Mouse (Mus musculus): Measurements from ENCODE around the gene Rbm25. TPM values are rescaled to one million over a fixed set of nuclear protein-coding genes. Genes with fewer than 3 reads are reported as not detected.
A peak's percentile ranks its signal among the peaks of the same experiment; 100 is the strongest.
"Not testable (repeated sequence)": the region's sequence is repeated elsewhere in the genome, so short reads cannot be mapped to it uniquely, and the experiment has no call there.

Rbm25 gene
- polyA plus RNA-seq (2014; fragmentation: Nextera tagmentation; extraction: Ambion mirVana) = 279 and 308 TPM in 2 replicates

DNA sequence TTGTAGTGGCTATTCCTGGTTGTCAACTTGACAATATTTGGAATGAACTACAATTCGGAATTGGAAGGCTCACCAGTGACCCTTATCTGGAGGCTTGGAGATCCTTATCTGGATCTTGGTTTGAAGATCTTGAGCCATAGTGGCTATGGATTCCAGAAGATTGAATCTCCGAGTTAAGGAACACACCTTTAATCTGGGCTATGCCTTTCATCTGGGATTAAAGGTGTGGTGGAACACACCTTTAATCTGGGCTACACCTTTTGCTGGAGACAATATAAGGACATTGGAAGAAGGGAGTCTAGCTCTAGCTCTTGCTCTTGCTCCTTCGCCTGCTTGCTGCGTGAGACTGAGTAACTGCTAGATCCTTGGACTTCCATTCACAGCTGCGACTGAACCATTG lies at the start of gene Rbm25:
TSS of gene Rbm25 (plus strand) at position 301 of the 400 bp plus-strand sequence.
- no CpG with 5 or more reads among the region's 5 CpGs for WGBS
- Histone ChIP-seq H3K4me3 (ENCODE audit: low read depth, low read length) (peak within 1 kb of the TSS; percentile 97), H3K4me2 (ENCODE audit: low read depth, severe bottlenecking) (peak within 1 kb of the TSS; percentile 60), H3K27ac (replicated peaks; ENCODE audit: low read depth, low read length) (peak within 1 kb of the TSS; percentile 95), H3K9ac (ENCODE audit: low read length) (peak within 1 kb of the TSS; percentile 99)
- DNase-seq (ENCODE audit: low spot score); H3K4me1 ChIP-seq (ENCODE audit: control insufficient read depth, insufficient read depth, low read length); H3K9me3 ChIP-seq (ENCODE audit: control insufficient read depth, low read length); H3K27me3 ChIP-seq (ENCODE audit: control insufficient read depth, insufficient read depth, low read length); ATAC-seq (ENCODE audit: insufficient number of reproducible peaks, low FRiP score, low TSS enrichment, low read depth); H3K36me3 ChIP-seq (ENCODE audit: control insufficient read depth, insufficient read depth, low read length): not testable (repeated sequence)

DNA sequence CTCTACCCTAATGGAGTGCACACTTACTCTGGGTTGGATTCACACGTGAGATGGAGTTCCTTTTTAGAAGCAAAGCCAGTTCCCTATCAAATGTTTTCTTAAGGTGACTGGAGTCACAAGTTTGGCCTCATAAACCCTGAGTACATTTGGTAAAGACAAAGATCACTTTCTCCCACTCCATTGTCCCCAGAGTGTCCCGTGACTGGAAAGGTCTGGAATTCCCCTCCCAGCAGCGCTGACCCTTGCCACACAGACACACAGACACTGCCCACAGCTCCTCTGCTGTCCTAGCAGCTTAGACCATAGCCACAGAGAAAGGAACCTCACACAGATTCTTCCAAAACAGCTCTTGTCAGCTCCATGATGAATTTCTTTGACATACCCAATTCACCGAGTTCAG lies 48.9 kb upstream of the Rbm25 start:
- Histone ChIP-seq H3K27me3 (ENCODE audit: control insufficient read depth, insufficient read depth, low read length) (no peaks in the 10 kb centered on the region), H3K4me2 (ENCODE audit: low read depth, severe bottlenecking) (no peak overlapping the region), H3K36me3 (ENCODE audit: control insufficient read depth, insufficient read depth, low read length) (no peaks in the 10 kb centered on the region; the same call in 1 of the 2 replicates), H3K4me3 (ENCODE audit: low read depth, low read length) (no peak overlapping the region), H3K27ac (replicated peaks; ENCODE audit: low read depth, low read length) (no peak overlapping the region), H3K9me3 (ENCODE audit: control insufficient read depth, low read length) (no peaks in the 10 kb centered on the region), H3K4me1 (ENCODE audit: control insufficient read depth, insufficient read depth, low read length) (no peaks in the 10 kb centered on the region), H3K9ac (ENCODE audit: low read length) (no peak overlapping the region)
- ATAC-seq (ENCODE audit: insufficient number of reproducible peaks, low FRiP score, low TSS enrichment, low read depth) (no peak), DNase-seq (ENCODE audit: low spot score) (no peak)
- WGBS = 79% methylated on average over 4 of the region's 4 CpGs

DNA sequence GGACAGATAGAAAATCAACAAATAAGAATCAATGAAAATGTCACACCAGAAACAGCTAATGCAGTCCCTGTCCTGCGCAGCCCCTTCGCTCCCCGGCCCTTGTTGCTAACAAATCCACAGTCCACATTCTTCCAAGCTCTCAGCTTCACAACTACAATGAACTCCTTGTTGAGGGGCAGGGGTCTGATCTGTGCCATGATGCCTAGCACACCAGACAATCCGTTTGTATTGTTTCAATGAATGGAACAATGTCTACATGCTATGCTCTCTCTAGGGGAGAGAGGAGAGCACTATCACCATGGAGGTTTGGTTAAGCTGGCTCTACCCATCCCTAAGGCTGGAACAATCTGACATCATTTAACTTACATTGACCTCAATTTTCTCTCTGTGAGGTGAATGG lies 48.3 kb upstream of the Rbm25 start:
- 90% methylated on average over 4 of the region's 4 CpGs for WGBS
- no peak for ATAC-seq (ENCODE audit: insufficient number of reproducible peaks, low FRiP score, low TSS enrichment, low read depth)
- no peaks in the 10 kb centered on the region; the same call in 1 of the 2 replicates for H3K36me3 ChIP-seq (ENCODE audit: control insufficient read depth, insufficient read depth, low read length)
- no peak overlapping the region for H3K27ac ChIP-seq (replicated peaks; ENCODE audit: low read depth, low read length)
- no peaks in the 10 kb centered on the region for H3K9me3 ChIP-seq (ENCODE audit: control insufficient read depth, low read length)
- DNase-seq (ENCODE audit: low spot score) = no peak
- H3K4me1 ChIP-seq (ENCODE audit: control insufficient read depth, insufficient read depth, low read length) = no peaks in the 10 kb centered on the region
- no peaks in the 10 kb centered on the region for H3K27me3 ChIP-seq (ENCODE audit: control insufficient read depth, insufficient read depth, low read length)
- no peak overlapping the region for H3K4me2 ChIP-seq (ENCODE audit: low read depth, severe bottlenecking)
- no peak overlapping the region for H3K4me3 ChIP-seq (ENCODE audit: low read depth, low read length)
- no peak overlapping the region for H3K9ac ChIP-seq (ENCODE audit: low read length)

DNA sequence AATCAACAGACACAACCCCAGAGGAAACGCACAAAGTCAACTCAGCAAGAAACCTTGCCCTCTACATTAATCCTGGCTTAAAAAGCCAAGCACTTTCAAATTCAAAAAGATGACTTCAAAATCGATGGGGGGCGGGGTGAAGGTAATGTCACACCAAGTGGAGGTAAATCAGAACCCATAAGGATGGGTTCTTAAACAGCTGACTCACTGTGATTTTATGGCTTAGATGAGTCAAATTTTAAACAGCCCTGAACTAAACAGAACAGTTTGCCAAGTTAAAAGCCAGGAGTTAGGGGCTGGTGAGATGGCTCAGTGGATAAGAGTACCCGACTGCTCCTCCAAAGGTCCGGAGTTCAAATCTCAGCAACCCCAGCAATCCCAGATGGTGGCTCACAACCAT lies 44.4 kb upstream of the Rbm25 start:
- ATAC-seq (ENCODE audit: insufficient number of reproducible peaks, low FRiP score, low TSS enrichment, low read depth) (no peak), DNase-seq (ENCODE audit: low spot score) (no peak)
- H3K9ac ChIP-seq (ENCODE audit: low read length) = no peak overlapping the region
- WGBS = 95% methylated on average over 5 of the region's 5 CpGs
- no peaks in the 10 kb centered on the region for H3K27me3 ChIP-seq (ENCODE audit: control insufficient read depth, insufficient read depth, low read length)
- H3K4me2 ChIP-seq (ENCODE audit: low read depth, severe bottlenecking) = no peak overlapping the region
- H3K4me3 ChIP-seq (ENCODE audit: low read depth, low read length) = no peak overlapping the region
- H3K36me3 ChIP-seq (ENCODE audit: control insufficient read depth, insufficient read depth, low read length) = peaks cover 8% of the 10 kb centered on the region
- no peaks in the 10 kb centered on the region for H3K4me1 ChIP-seq (ENCODE audit: control insufficient read depth, insufficient read depth, low read length)
- no peak overlapping the region for H3K27ac ChIP-seq (replicated peaks; ENCODE audit: low read depth, low read length)
- H3K9me3 ChIP-seq (ENCODE audit: control insufficient read depth, low read length) = no peaks in the 10 kb centered on the region

DNA sequence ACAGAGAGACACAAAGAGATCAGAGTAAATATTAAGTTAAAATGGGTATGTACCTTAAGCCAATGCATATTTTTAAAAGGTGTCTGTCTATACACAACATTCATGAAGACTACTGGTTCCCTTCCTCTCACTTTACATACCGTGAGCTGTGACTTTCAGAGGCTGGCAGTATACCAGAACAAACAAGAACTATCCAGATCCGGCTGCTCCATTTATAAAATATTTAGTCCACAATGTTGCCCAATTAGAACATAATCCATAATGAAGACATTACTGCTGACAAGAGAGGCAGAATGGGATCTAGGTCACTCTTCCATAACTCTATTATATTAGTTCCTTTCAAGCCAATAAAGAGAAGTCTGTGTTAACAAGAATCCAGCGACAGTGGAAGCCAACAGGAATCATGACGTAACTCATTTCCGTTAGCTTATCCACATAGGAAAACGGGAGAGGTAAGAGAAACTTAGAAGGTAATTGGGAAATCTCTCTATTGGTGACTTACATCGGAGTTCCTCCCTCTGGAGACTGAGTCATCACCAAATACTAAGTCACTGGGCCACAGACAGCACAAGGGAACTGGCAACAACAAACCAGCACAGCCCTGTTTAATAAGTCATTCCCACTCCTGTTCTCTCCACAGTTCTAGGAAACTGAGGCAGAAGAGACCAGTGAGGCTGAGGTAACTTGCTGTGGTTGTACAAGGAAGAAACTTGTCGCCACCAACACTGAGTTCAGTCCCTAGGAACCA lies 39.1 kb upstream of the Rbm25 start:
- 91% methylated on average over 8 of the region's 8 CpGs for WGBS
- H3K36me3 ChIP-seq (ENCODE audit: control insufficient read depth, insufficient read depth, low read length) = peaks cover 13% of the 10 kb centered on the region
- H3K9ac ChIP-seq (ENCODE audit: low read length) = no peak overlapping the region
- no peaks in the 10 kb centered on the region for H3K27me3 ChIP-seq (ENCODE audit: control insufficient read depth, insufficient read depth, low read length)
- no peak for DNase-seq (ENCODE audit: low spot score)
- H3K9me3 ChIP-seq (ENCODE audit: control insufficient read depth, low read length) = no peaks in the 10 kb centered on the region
- no peak overlapping the region for H3K27ac ChIP-seq (replicated peaks; ENCODE audit: low read depth, low read length)
- no peak overlapping the region for H3K4me2 ChIP-seq (ENCODE audit: low read depth, severe bottlenecking)
- ATAC-seq (ENCODE audit: insufficient number of reproducible peaks, low FRiP score, low TSS enrichment, low read depth) = no peak
- no peak overlapping the region for H3K4me3 ChIP-seq (ENCODE audit: low read depth, low read length)
- no peaks in the 10 kb centered on the region for H3K4me1 ChIP-seq (ENCODE audit: control insufficient read depth, insufficient read depth, low read length)

DNA sequence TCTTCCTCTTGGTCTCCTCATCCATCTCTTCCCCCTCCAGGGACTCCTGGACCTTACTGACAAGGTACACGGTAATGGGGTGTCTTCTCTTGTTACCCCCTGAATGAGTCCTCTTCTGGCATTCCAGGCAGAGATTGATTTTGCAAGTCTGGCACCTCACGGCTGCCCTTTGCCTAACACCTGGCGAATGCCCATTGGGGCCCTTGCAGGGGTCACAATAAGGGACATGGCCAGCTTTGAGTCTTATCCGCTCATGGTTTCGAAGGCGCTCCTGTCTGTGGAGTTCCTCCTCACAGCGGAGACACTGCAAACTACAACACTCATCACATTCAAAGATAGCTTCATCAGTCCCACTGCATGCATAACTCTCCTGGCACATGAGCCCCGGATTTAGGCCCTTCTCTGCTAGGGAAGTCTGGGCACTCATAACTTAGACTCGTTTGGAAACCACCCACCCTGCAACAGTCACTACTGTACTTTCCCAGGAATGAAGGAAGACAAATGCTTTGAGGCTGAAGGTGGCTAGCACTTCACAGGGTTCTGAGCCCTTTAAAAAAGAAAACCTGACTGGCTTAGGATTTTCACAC lies 36.5 kb upstream of the Rbm25 start:
- WGBS = 90% methylated on average over 9 of the region's 9 CpGs
- peaks cover 13% of the 10 kb centered on the region for H3K36me3 ChIP-seq (ENCODE audit: control insufficient read depth, insufficient read depth, low read length)
- no peak overlapping the region for H3K27ac ChIP-seq (replicated peaks; ENCODE audit: low read depth, low read length)

DNA sequence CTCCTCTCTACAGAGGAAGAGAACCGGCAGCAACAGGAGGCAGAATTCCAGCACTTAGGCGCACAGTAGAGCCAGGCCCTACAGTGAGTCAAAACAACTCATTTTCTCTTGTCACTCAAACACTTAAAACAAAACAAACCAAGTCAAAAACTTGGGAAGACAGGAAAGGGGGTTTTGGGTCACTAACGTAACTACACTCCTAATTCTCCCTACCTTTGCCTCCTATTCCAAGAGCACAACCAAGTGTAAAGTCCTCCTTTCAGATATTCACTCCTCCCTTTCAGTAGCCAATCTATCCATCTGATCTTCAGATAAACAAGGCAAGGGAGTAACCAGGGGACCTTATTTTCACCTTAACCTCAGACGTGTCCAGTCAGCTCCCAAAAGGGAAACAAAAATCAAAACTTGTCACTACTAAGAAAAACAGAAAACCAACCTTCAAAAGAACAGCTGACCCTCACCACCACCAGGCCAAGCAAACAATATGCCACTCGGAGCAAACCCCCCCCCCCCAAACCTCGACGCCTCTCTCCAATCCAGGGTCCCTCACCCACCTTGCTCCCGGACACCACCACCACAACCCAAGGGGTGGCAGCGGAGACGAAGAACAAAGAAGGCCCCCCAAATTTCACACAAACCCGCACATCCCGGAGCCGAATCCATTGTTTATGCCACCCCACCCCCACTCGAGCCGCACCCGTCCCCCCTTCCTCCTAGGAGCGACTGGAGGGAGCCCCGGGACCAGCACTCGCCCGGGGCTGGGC lies 34.7 kb upstream of the Rbm25 start:
- Histone ChIP-seq H3K4me3 (ENCODE audit: low read depth, low read length) (peak overlapping the region; percentile 61), H3K4me1 (ENCODE audit: control insufficient read depth, insufficient read depth, low read length) (no peaks in the 10 kb centered on the region), H3K4me2 (ENCODE audit: low read depth, severe bottlenecking) (peak overlapping the region; percentile 48), H3K9ac (ENCODE audit: low read length) (peak overlapping the region; percentile 78), H3K9me3 (ENCODE audit: control insufficient read depth, low read length) (no peaks in the 10 kb centered on the region), H3K36me3 (ENCODE audit: control insufficient read depth, insufficient read depth, low read length) (peaks cover 7% of the 10 kb centered on the region; the same call in 1 of the 2 replicates), H3K27ac (replicated peaks; ENCODE audit: low read depth, low read length) (no peak overlapping the region), H3K27me3 (ENCODE audit: control insufficient read depth, insufficient read depth, low read length) (no peaks in the 10 kb centered on the region)
- WGBS = 9% methylated on average over 18 of the region's 20 CpGs
- no peak for DNase-seq (ENCODE audit: low spot score)
- ATAC-seq (ENCODE audit: insufficient number of reproducible peaks, low FRiP score, low TSS enrichment, low read depth) = peak; percentile 29

More for the DNA sequence above, 36.5 kb upstream of the Rbm25 start:
- DNase-seq (ENCODE audit: low spot score) (no peak), ATAC-seq (ENCODE audit: insufficient number of reproducible peaks, low FRiP score, low TSS enrichment, low read depth) (no peak)
- H3K27me3 ChIP-seq (ENCODE audit: control insufficient read depth, insufficient read depth, low read length) = no peaks in the 10 kb centered on the region
- no peaks in the 10 kb centered on the region for H3K4me1 ChIP-seq (ENCODE audit: control insufficient read depth, insufficient read depth, low read length)
- H3K9ac ChIP-seq (ENCODE audit: low read length) = no peak overlapping the region
- no peak overlapping the region for H3K4me3 ChIP-seq (ENCODE audit: low read depth, low read length)
- no peaks in the 10 kb centered on the region for H3K9me3 ChIP-seq (ENCODE audit: control insufficient read depth, low read length)
- H3K4me2 ChIP-seq (ENCODE audit: low read depth, severe bottlenecking) = no peak overlapping the region

DNA sequence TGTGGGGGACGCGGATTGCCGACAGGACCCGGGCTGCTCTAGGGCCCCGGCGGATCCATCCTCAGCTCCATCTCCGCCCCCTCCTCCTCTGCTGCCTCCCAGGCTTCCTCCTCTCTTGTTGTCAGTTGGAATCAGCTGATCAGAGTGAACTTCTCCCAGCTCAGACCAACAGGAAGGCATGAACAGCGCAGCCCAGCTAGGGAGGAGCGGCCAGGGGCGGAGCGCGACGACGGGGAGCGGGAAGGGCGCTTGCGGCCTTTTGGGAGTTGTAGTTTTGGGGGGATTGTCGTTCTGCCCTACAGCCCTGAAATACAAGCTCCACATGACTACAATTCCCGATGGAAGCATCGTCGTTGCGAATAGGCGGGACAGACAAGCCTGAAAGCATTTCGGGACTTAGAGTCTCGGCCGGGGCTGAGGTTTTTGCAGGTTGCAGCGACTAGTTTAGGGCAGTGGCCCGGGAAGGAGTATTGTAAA lies 34.0 kb upstream of the Rbm25 start, which contains the start of gene Zfyve1:
TSS of gene Zfyve1 (minus strand) at position 198 of the 477 bp plus-strand sequence.
- peak within 1 kb of the TSS; percentile 61 for H3K4me3 ChIP-seq (ENCODE audit: low read depth, low read length)
- H3K9ac ChIP-seq (ENCODE audit: low read length) = peak within 1 kb of the TSS; percentile 78
- under 1% methylated on average over 28 of the region's 28 CpGs for WGBS
- ATAC-seq (ENCODE audit: insufficient number of reproducible peaks, low FRiP score, low TSS enrichment, low read depth) = peak; percentile 95
- no peak within 1 kb of the TSS for H3K27ac ChIP-seq (replicated peaks; ENCODE audit: low read depth, low read length)
- no peaks in the 10 kb centered on the region for H3K27me3 ChIP-seq (ENCODE audit: control insufficient read depth, insufficient read depth, low read length)
- H3K36me3 ChIP-seq (ENCODE audit: control insufficient read depth, insufficient read depth, low read length) = peaks cover 5% of the 10 kb centered on the region; the same call in 1 of the 2 replicates
- H3K4me1 ChIP-seq (ENCODE audit: control insufficient read depth, insufficient read depth, low read length) = no peaks in the 10 kb centered on the region
- peak; percentile 93 for DNase-seq (ENCODE audit: low spot score)
- no peaks in the 10 kb centered on the region for H3K9me3 ChIP-seq (ENCODE audit: control insufficient read depth, low read length)
- H3K4me2 ChIP-seq (ENCODE audit: low read depth, severe bottlenecking) = peak within 1 kb of the TSS; percentile 48

Data from limb, embryonic 11.5 days (tissue).